Mouse (Mus musculus): ENCODE data around the gene Slc22a18.

DNA sequence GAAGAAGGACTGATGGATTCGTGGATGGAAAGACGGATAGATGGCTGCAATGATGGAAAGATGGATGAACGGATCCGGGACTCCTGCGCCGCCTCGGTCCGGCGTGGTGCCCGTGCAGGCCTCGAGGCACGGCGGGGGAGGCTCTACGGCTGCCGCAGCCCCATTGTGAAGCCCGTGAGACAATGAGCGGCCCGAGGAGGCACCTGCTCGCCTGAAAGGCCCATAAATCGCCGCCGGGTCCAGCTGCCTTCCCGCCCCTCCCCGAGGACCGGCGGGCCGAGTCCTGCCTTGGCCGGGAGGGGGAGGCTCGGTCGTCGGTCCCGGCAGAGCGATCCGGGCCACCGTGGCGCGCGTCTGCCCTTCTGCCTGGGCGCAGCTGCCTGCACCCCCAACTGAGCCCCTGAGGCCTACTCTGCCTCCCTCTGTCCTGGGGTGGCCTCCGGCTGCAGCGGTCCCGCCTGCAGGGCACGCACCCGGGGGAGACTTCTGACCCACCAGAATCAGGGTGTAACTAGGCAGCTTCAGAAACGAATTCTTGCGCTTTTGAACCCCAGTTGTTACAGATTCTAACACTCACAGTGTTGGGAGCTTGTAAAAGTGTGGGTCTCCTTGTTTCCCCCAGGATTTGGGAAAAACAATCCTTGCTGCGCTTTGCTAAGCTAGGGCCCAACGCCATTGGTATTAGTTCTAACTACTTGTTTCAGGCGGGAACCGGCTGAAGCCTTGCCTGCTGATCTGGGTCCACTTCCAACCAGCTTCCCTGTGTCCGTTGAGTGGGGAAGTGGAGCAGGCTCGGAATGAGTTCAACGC is 27.7 kb upstream of the Slc22a18 start:
- TF ChIP-seq CTCF (IDR thresholded peaks at IDR 0.05; ENCODE audit: low read depth, low read length), result no peak
- TF ChIP-seq POLR2A (IDR thresholded peaks at IDR 0.05; ENCODE audit: extremely low read depth, insufficient read depth, low read length), result no peak

Data from liver, adult 2 months (tissue).